Mouse (Mus musculus) kidney, embryonic 14.5 days (tissue): Measurements from ENCODE around the gene Alb. TPM values are rescaled to one million over a fixed set of nuclear protein-coding genes. Genes with fewer than 3 reads are reported as not detected.

Experiments
- ATAC-seq: fragments of 200-750 bp; cut with Nextera tagmentation; 2 replicates; pipeline ENCODE4 v1.8.0; 2017; ENCODE audit warnings: moderate number of reproducible peaks, mild to moderate bottlenecking, moderate TSS enrichment, moderate library complexity; ENCODE audit not compliant: low FRiP score, low TSS enrichment
- H3K27ac ChIP-seq: fragments of 300-500 bp; sonication (generic); 2 replicates; pipeline ENCODE4 v1.5.1; 2014; ENCODE audit warnings: low read depth, mild to moderate bottlenecking, low read length, moderate library complexity, mixed read lengths
- H3K27me3 ChIP-seq: fragments of 300-500 bp; sonication (generic); 2 replicates; pipeline ENCODE4 v1.6.1; 2014; ENCODE audit warnings: mild to moderate bottlenecking, low read length; ENCODE audit not compliant: control insufficient read depth, insufficient read depth
- H3K36me3 ChIP-seq: fragments of 300-500 bp; sonication (generic); 2 replicates; pipeline ENCODE4 v1.6.1; 2014; ENCODE audit warnings: low read length, mixed read lengths; ENCODE audit not compliant: control insufficient read depth, insufficient read depth
- H3K4me1 ChIP-seq: fragments of 300-500 bp; sonication (generic); 2 replicates; pipeline ENCODE4 v1.6.1; 2014; ENCODE audit warnings: low read length, mixed read lengths; ENCODE audit not compliant: control insufficient read depth, insufficient read depth
- H3K4me2 ChIP-seq: fragments of 300-500 bp; sonication (generic); replicated peaks from 2 replicates; pipeline ENCODE4 v1.6.1; 2014; ENCODE audit warnings: low read depth, mild to moderate bottlenecking, low read length
- H3K4me3 ChIP-seq: fragments of 300-500 bp; sonication (generic); 2 replicates; pipeline ENCODE4 v1.5.1; 2014; ENCODE audit warnings: mild to moderate bottlenecking, low read length
- H3K9ac ChIP-seq: fragments of 300-500 bp; sonication (generic); 2 replicates; pipeline ENCODE4 v1.6.1; 2014; ENCODE audit warnings: low read depth, mild to moderate bottlenecking, low read length, moderate library complexity
- H3K9me3 ChIP-seq: fragments of 300-500 bp; sonication (generic); 2 replicates; pipeline ENCODE4 v1.6.1; 2016; ENCODE audit warnings: low read length; ENCODE audit not compliant: control insufficient read depth
- WGBS: fragments of 180-500 bp; shearing (Covaris S2); extraction: QIAGEN DNeasy Blood & Tissue Kit; methylation state at CpG from one replicate; pipeline ENCODE4 v1.1.7; 2014; 5-methylcytosine and 5-hydroxymethylcytosine counted together
- polyA plus RNA-seq: library from polyadenylated mRNA; unstranded; fragments of >200 nt; fragmentation: Nextera tagmentation; extraction: Ambion mirVana; gene quantifications from 2 replicates; pipeline ENCODE4 v1.2.1, GENCODE M21; 2014

Alb gene
- polyA plus RNA-seq, 1 experiment from 2014 or later = 1.7 TPM

- Histone ChIP-seq H3K4me1 (no peaks in the 10 kb centered on the region), H3K4me3 (no peak overlapping the region), H3K36me3 (no peaks in the 10 kb centered on the region), H3K27ac (no peak overlapping the region), H3K4me2 (no peak overlapping the region), H3K9ac (no peak overlapping the region), H3K9me3 (no peaks in the 10 kb centered on the region), H3K27me3 (no peaks in the 10 kb centered on the region)
- ATAC-seq = no peak
- 52% methylated on average over 4 of the region's 4 CpGs for WGBS
These were observed 8.0 kb upstream of the Alb start for GRCm38 (mm10) chr5:90452711-90453110.

DNA sequence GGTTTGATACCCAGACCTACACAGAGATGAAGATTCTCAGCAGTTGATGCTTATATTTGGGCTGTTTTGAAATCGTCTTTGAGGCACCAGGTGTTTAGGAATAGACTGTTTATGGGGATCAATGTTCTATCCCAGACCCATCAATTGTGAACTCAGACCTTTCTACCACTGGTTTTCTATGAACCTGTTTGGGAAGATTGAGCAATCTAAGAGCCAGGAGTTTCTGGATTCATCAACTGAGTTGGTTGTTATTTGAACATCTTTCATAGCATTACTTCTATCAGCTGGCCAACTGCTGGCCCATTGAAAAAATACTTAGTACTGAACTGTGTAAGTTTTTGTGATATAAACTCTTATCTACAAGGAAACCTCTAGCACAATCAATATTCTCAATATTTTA is 3.5 kb upstream of the Alb start:
- 97% methylated on average over 1 of the region's 1 CpGs for WGBS
- no peak for ATAC-seq
- no peaks in the 10 kb centered on the region for H3K27me3 ChIP-seq
- no peak overlapping the region for H3K4me3 ChIP-seq
- no peaks in the 10 kb centered on the region for H3K4me1 ChIP-seq
- H3K9ac ChIP-seq = no peak overlapping the region
- no peak overlapping the region for H3K4me2 ChIP-seq
- H3K27ac ChIP-seq = no peak overlapping the region
- no peaks in the 10 kb centered on the region for H3K36me3 ChIP-seq
- H3K9me3 ChIP-seq = no peaks in the 10 kb centered on the region

DNA sequence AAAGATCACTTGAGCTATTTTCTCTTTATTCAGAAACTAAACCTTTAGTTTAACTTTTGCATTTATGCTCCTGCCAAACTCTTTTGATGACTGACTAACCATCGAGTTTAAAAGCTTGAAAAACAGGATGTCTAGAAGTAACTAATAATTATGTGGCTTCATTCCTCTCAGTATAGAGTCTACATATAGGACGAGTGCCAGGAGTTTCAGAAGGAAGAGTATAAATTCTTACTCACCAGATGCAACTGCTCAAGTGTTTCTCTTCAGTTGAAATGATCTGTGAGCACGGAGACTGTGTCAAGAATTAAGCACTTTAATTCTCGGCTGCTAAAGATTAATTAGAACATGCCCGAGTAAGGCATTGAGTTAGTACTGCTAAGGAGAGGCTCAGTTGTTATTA is 2.0 kb upstream of the Alb start:
- H3K9me3 ChIP-seq = no peaks in the 10 kb centered on the region
- ATAC-seq = no peak
- 42% methylated on average over 5 of the region's 5 CpGs for WGBS

GRCm38 (mm10) chr5:90466806-90467205 is 6.1 kb downstream of the Alb start:
- Histone ChIP-seq H3K27ac (no peak overlapping the region), H3K4me3 (no peak overlapping the region), H3K36me3 (no peaks in the 10 kb centered on the region), H3K4me1 (no peaks in the 10 kb centered on the region), H3K9me3 (no peaks in the 10 kb centered on the region), H3K4me2 (no peak overlapping the region), H3K9ac (no peak overlapping the region), H3K27me3 (no peaks in the 10 kb centered on the region; the same call in 1 of the 2 replicates)
- no peak for ATAC-seq
- 52% methylated on average over 4 of the region's 4 CpGs for WGBS

More for the DNA sequence above, 2.0 kb upstream of the Alb start:
- H3K36me3 ChIP-seq = no peaks in the 10 kb centered on the region
- H3K4me3 ChIP-seq = no peak overlapping the region
- no peaks in the 10 kb centered on the region for H3K27me3 ChIP-seq
- H3K4me1 ChIP-seq = no peaks in the 10 kb centered on the region
- no peak overlapping the region for H3K27ac ChIP-seq
- no peak overlapping the region for H3K9ac ChIP-seq
- H3K4me2 ChIP-seq = no peak overlapping the region

DNA sequence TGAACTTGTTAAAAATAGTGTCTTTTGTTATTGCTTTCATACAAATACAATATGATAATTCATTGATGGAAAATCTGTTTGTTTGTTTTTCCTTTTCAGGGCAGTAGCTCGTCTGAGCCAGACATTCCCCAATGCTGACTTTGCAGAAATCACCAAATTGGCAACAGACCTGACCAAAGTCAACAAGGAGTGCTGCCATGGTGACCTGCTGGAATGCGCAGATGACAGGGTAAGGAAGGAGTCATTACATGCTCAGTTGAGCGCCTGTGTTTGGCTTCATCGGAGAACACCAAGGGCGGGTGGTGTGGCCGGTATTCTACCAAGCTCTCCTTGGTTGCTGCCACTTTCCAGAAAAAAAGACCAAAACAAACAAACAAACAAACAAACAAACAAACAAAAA is 6.5 kb downstream of the Alb start:
- no peaks in the 10 kb centered on the region for H3K36me3 ChIP-seq
- WGBS = 16% methylated on average over 6 of the region's 6 CpGs
- no peak overlapping the region for H3K4me3 ChIP-seq
- no peaks in the 10 kb centered on the region for H3K4me1 ChIP-seq
- H3K9ac ChIP-seq = no peak overlapping the region
- no peak overlapping the region for H3K27ac ChIP-seq
- no peak overlapping the region for H3K4me2 ChIP-seq
- peak; percentile 93 for ATAC-seq
- H3K9me3 ChIP-seq = no peaks in the 10 kb centered on the region
- no peaks in the 10 kb centered on the region; the same call in 1 of the 2 replicates for H3K27me3 ChIP-seq

GRCm38 (mm10) chr5:90470836-90471235 is 10.1 kb downstream of the Alb start:
- H3K27ac ChIP-seq = no peak overlapping the region
- no peak overlapping the region for H3K4me2 ChIP-seq
- H3K9me3 ChIP-seq = no peaks in the 10 kb centered on the region
- H3K4me1 ChIP-seq = no peaks in the 10 kb centered on the region
- no peak overlapping the region for H3K9ac ChIP-seq
- H3K4me3 ChIP-seq = no peak overlapping the region
- no peak for ATAC-seq
- WGBS = 85% methylated on average over 3 of the region's 3 CpGs
- H3K36me3 ChIP-seq = no peaks in the 10 kb centered on the region
- no peaks in the 10 kb centered on the region; the same call in 1 of the 2 replicates for H3K27me3 ChIP-seq

- Histone ChIP-seq H3K36me3 (no peaks in the 10 kb centered on the region), H3K4me1 (no peaks in the 10 kb centered on the region), H3K27me3 (no peaks in the 10 kb centered on the region; the same call in 1 of the 2 replicates), H3K4me2 (no peak overlapping the region), H3K9ac (no peak overlapping the region), H3K9me3 (no peaks in the 10 kb centered on the region), H3K27ac (no peak overlapping the region), H3K4me3 (no peak overlapping the region)
- ATAC-seq = no peak
- 93% methylated on average over 4 of the region's 4 CpGs for WGBS
These were observed 13.2 kb downstream of the Alb start for GRCm38 (mm10) chr5:90473902-90474301.

DNA sequence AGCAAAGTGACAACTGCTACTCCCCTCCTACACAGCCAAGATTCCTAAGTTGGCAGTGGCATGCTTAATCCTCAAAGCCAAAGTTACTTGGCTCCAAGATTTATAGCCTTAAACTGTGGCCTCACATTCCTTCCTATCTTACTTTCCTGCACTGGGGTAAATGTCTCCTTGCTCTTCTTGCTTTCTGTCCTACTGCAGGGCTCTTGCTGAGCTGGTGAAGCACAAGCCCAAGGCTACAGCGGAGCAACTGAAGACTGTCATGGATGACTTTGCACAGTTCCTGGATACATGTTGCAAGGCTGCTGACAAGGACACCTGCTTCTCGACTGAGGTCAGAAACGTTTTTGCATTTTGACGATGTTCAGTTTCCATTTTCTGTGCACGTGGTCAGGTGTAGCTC is 13.7 kb downstream of the Alb start:
- 68% methylated on average over 5 of the region's 5 CpGs for WGBS
- H3K27me3 ChIP-seq = no peaks in the 10 kb centered on the region; the same call in 1 of the 2 replicates

DNA sequence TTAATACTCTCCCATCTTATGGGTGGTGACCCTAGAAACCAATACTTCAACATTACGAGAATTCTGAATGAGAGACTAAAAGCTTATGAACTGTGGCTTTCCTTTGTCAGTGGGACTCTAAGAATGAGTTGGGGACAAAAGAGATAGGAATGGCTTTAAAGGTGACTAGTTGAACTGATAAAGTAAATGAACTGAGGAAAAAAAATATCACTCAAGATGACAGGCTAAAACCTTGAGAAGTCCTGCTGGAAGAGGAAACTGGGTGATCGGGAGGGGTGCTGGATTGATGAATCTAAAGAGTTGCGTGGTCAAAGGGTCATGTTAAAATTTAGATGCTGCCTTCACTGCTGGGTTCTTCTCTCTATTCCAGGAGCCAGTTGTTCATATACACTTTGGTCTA is 16.0 kb downstream of the Alb start:
- Histone ChIP-seq H3K4me3 (no peak overlapping the region), H3K4me1 (no peaks in the 10 kb centered on the region), H3K36me3 (no peaks in the 10 kb centered on the region), H3K27ac (no peak overlapping the region), H3K9me3 (no peaks in the 10 kb centered on the region), H3K9ac (no peak overlapping the region), H3K4me2 (no peak overlapping the region), H3K27me3 (no peaks in the 10 kb centered on the region)
- WGBS = 71% methylated on average over 3 of the region's 3 CpGs
- ATAC-seq = no peak

More for the DNA sequence above, 13.7 kb downstream of the Alb start:
- no peak overlapping the region for H3K9ac ChIP-seq
- no peaks in the 10 kb centered on the region for H3K4me1 ChIP-seq
- H3K36me3 ChIP-seq = no peaks in the 10 kb centered on the region
- H3K27ac ChIP-seq = no peak overlapping the region
- no peak overlapping the region for H3K4me2 ChIP-seq
- H3K4me3 ChIP-seq = no peak overlapping the region
- ATAC-seq = no peak
- no peaks in the 10 kb centered on the region for H3K9me3 ChIP-seq
